Mouse (Mus musculus) MEL (cell line): Measurements from ENCODE around the gene Chst8. TPM values are rescaled to one million over a fixed set of nuclear protein-coding genes. Genes with fewer than 3 reads are reported as not detected.

Source experiments
- DNase-seq: peaks from one replicate; pipeline ENCODE4 v3.0.0; 2011; ENCODE audit warnings: low read depth, low spot score
- H3K27ac ChIP-seq: 2 replicates; pipeline ENCODE4 v1.5.1; 2012; ENCODE audit warnings: low read depth, mild to moderate bottlenecking, control low read depth, low read length, moderate library complexity; ENCODE audit not compliant: control insufficient read depth
- H3K27me3 ChIP-seq, 2 experiments: fragments of 150-350 bp in 1 of 2; sonication (generic) in 1 of 2; 2 replicates each; pipeline ENCODE4 v1.6.1; 2012; ENCODE audit warnings: low read length in 2 of 2, mild to moderate bottlenecking in 2 of 2, improper control_type of control experiment in 1 of 2, moderate library complexity in 1 of 2; ENCODE audit not compliant: insufficient read depth in 2 of 2, control insufficient read depth in 1 of 2
- H3K36me3 ChIP-seq, 2 experiments: 2 replicates each; pipeline ENCODE4 v1.6.1; 2012 to 2014; ENCODE audit warnings: low read length in 2 of 2, improper control_type of control experiment in 1 of 2, inconsistent platforms in 1 of 2, mild to moderate bottlenecking in 1 of 2; ENCODE audit not compliant: insufficient read depth in 2 of 2, control insufficient read depth in 1 of 2
- H3K4me1 ChIP-seq, 2 experiments: fragments of 150-350 bp in 1 of 2; sonication (generic) in 1 of 2; 2 replicates each; pipeline ENCODE4 v1.6.1; 2012; ENCODE audit warnings: low read length in 2 of 2, improper control_type of control experiment in 1 of 2, mild to moderate bottlenecking in 1 of 2; ENCODE audit not compliant: insufficient read depth in 2 of 2, control insufficient read depth in 1 of 2
- H3K4me3 ChIP-seq, 2 experiments: fragments of 150-350 bp in 1 of 2; sonication (generic) in 1 of 2; 2 replicates each; pipeline ENCODE4 v1.5.1; 2012; ENCODE audit warnings: low read depth in 2 of 2, low read length in 2 of 2, mild to moderate bottlenecking in 2 of 2, moderate library complexity in 2 of 2, control low read depth in 1 of 2, improper control_type of control experiment in 1 of 2; ENCODE audit not compliant: control insufficient read depth in 1 of 2, insufficient read depth in 1 of 2
- H3K79me2 ChIP-seq: 2 replicates; pipeline ENCODE4 v1.6.1; 2012; ENCODE audit warnings: mild to moderate bottlenecking, low read length, moderate library complexity; ENCODE audit not compliant: control insufficient read depth, poor library complexity, insufficient read depth
- H3K9ac ChIP-seq: 2 replicates; pipeline ENCODE4 v1.6.1; 2012; ENCODE audit warnings: low read depth, mild to moderate bottlenecking, control low read depth, low read length, moderate library complexity; ENCODE audit not compliant: control insufficient read depth, poor library complexity, severe bottlenecking
- H3K9me3 ChIP-seq: fragments of 150-350 bp; sonication (generic); replicated peaks from 2 replicates; pipeline ENCODE4 v1.6.1; 2012; ENCODE audit warnings: mild to moderate bottlenecking, low read length, improper control_type of control experiment, moderate library complexity; ENCODE audit not compliant: insufficient read depth
- BHLHE40 ChIP-seq: IDR thresholded peaks from 2 replicates; pipeline ENCODE4 v1.6.1; 2012; ENCODE audit warnings: low read depth, mild to moderate bottlenecking, inconsistent platforms, low read length, improper control_type of control experiment, borderline replicate concordance
- CHD1 ChIP-seq: IDR thresholded peaks from 2 replicates; pipeline ENCODE4 v1.6.1; 2012; ENCODE audit warnings: low read depth, mild to moderate bottlenecking, inconsistent platforms, low read length, improper control_type of control experiment
- CTCF ChIP-seq, 3 experiments: IDR thresholded peaks in 2 of 3; conservative IDR thresholded peaks in 1 of 3; 2 replicates each; pipeline ENCODE4 v1.5.1; 2011 to 2012; ENCODE audit warnings: low read length in 3 of 3, low read depth in 2 of 3, mild to moderate bottlenecking in 2 of 3, improper control_type of control experiment in 1 of 3, inconsistent platforms in 1 of 3, mixed read lengths in 1 of 3, moderate library complexity in 1 of 3; ENCODE audit not compliant: control insufficient read depth in 1 of 3, insufficient read depth in 1 of 3, poor library complexity in 1 of 3, severe bottlenecking in 1 of 3
- ELF1 ChIP-seq: IDR thresholded peaks from 2 replicates; pipeline ENCODE4 v1.6.1; 2014; ENCODE audit warnings: low read depth, mild to moderate bottlenecking, inconsistent platforms, low read length, improper control_type of control experiment, moderate library complexity
- ETS1 ChIP-seq: IDR thresholded peaks from 2 replicates; pipeline ENCODE4 v1.6.1; 2012; ENCODE audit warnings: low read depth, mild to moderate bottlenecking, inconsistent platforms, low read length, improper control_type of control experiment, moderate library complexity
- GATA1 ChIP-seq: IDR thresholded peaks from 2 replicates; pipeline ENCODE4 v1.6.1; 2011; ENCODE audit warnings: low read depth, low read length, improper control_type of control experiment
- KAT2A ChIP-seq: conservative IDR thresholded peaks from 2 replicates; pipeline ENCODE4 v1.6.1; 2012; ENCODE audit warnings: low read depth, low read length, improper control_type of control experiment, inconsistent platforms
- MEF2A ChIP-seq: IDR thresholded peaks from 2 replicates; pipeline ENCODE4 v1.6.1; 2014; ENCODE audit warnings: low read depth, mild to moderate bottlenecking, inconsistent platforms, low read length, improper control_type of control experiment; ENCODE audit not compliant: poor library complexity, insufficient replicate concordance, severe bottlenecking; ENCODE audit errors: extremely low read depth
- MXI1 ChIP-seq: IDR thresholded peaks from 2 replicates; pipeline ENCODE4 v1.6.1; 2011; ENCODE audit warnings: mild to moderate bottlenecking, low read depth, low read length, improper control_type of control experiment
- MYB ChIP-seq: IDR thresholded peaks from 2 replicates; pipeline ENCODE4 v1.6.1; 2011; ENCODE audit warnings: mild to moderate bottlenecking, low read depth, low read length, improper control_type of control experiment
- MYC ChIP-seq: IDR thresholded peaks from 2 replicates; pipeline ENCODE4 v1.6.1; 2011; ENCODE audit warnings: low read depth, mild to moderate bottlenecking, low read length, improper control_type of control experiment, moderate library complexity
- NRF1 ChIP-seq: IDR thresholded peaks from 2 replicates; pipeline ENCODE4 v1.6.1; 2014; ENCODE audit warnings: low read depth, mild to moderate bottlenecking, inconsistent platforms, low read length, improper control_type of control experiment, moderate library complexity; ENCODE audit not compliant: poor library complexity, insufficient read depth, severe bottlenecking
- POLR2AphosphoS2 ChIP-seq: IDR thresholded peaks from 2 replicates; pipeline ENCODE4 v1.6.1; 2011; ENCODE audit warnings: low read length, improper control_type of control experiment
- RAD21 ChIP-seq: IDR thresholded peaks from 2 replicates; pipeline ENCODE4 v1.6.1; 2011; ENCODE audit warnings: mild to moderate bottlenecking, low read depth, low read length, improper control_type of control experiment
- SIN3A ChIP-seq: IDR thresholded peaks from 2 replicates; pipeline ENCODE4 v1.6.1; 2012; ENCODE audit warnings: low read length, improper control_type of control experiment, inconsistent platforms
- SMC3 ChIP-seq: IDR thresholded peaks from 2 replicates; pipeline ENCODE4 v1.6.1; 2011; ENCODE audit warnings: low read depth, low read length, improper control_type of control experiment
- TAL1 ChIP-seq: IDR thresholded peaks from 2 replicates; pipeline ENCODE4 v1.6.1; 2012; ENCODE audit warnings: mild to moderate bottlenecking, inconsistent platforms, low read length, moderate library complexity, mixed read lengths
- UBTF ChIP-seq: IDR thresholded peaks from 2 replicates; pipeline ENCODE4 v1.6.1; 2012; ENCODE audit warnings: low read depth, mild to moderate bottlenecking, inconsistent platforms, low read length, improper control_type of control experiment, moderate library complexity, borderline replicate concordance; ENCODE audit not compliant: insufficient read depth
- ZMIZ1 ChIP-seq: IDR thresholded peaks from 2 replicates; pipeline ENCODE4 v1.6.1; 2012; ENCODE audit warnings: low read depth, mild to moderate bottlenecking, inconsistent platforms, low read length, improper control_type of control experiment, moderate library complexity
- polyA plus RNA-seq, 2 experiments: library from polyadenylated mRNA; stranded (reverse) in 1 of 2; unstranded in 1 of 2; fragments of >175 nt in 1 of 2; fragments of >200 nt in 1 of 2; gene quantifications; 2 replicates each; pipeline versions ENCODE4 v1.2.1 to v1.2.4; 2012; ENCODE audit warnings: low replicate concordance in 2 of 2, low read depth in 1 of 2; ENCODE audit not compliant: insufficient read length in 2 of 2, insufficient read depth in 1 of 2, missing spikeins in 1 of 2
- total RNA-seq: library from RNA; depleted of rRNA; stranded (reverse); fragments of 300-350 nt; gene quantifications from 2 replicates; pipeline ENCODE4 v1.2.3, GENCODE M21; 2012

Chst8 gene
- total and polyA plus RNA-seq, 3 experiments, result not detected

GRCm38 (mm10) chr7:34719599-34719998 lies 92.9 kb downstream of the Chst8 start:
- Histone ChIP-seq H3K36me3 (no peaks in the 10 kb centered on the region), H3K79me2 (no peaks in the 10 kb centered on the region), H3K9me3 (no peaks in the 10 kb centered on the region), H3K4me1 (no peaks in the 10 kb centered on the region), H3K4me3 (no peak overlapping the region), H3K27ac (no peak overlapping the region), H3K9ac (no peak overlapping the region), H3K27me3 (no peaks in the 10 kb centered on the region)
- peak; percentile 4 for DNase-seq
- no peak for TF ChIP-seq MEF2A
- peak; percentile 8 to 47 (median 24); a peak in 4 of 6 replicates for TF ChIP-seq CTCF (IDR thresholded peaks at IDR 0.05 in 2 of 3, conservative IDR thresholded peaks at IDR 0.05 in 1 of 3; ENCODE audit: control insufficient read depth in 1 of 3, insufficient read depth in 1 of 3, low read depth in 2 of 3, low read length in 3 of 3, poor library complexity in 1 of 3, severe bottlenecking in 1 of 3)
- peak; percentile 11; the same call in 1 of the 2 replicates for TF ChIP-seq RAD21
- no peak for TF ChIP-seq CHD1
- no peak for TF ChIP-seq GATA1
- TF ChIP-seq NRF1, result no peak
- TF ChIP-seq POLR2AphosphoS2, result no peak
- TF ChIP-seq MYC, result no peak
- no peak for TF ChIP-seq ZMIZ1
- no peak for TF ChIP-seq MYB
- TF ChIP-seq SMC3, result peak; percentile 16; the same call in 1 of the 2 replicates

- no peaks in the 10 kb centered on the region for H3K27me3 ChIP-seq
- H3K9ac ChIP-seq, result no peak overlapping the region
- H3K79me2 ChIP-seq, result no peaks in the 10 kb centered on the region
- H3K4me3 ChIP-seq, result no peak overlapping the region
- H3K4me1 ChIP-seq, result no peaks in the 10 kb centered on the region
- DNase-seq, result no peak
- TF ChIP-seq SIN3A (no peak), ETS1 (no peak), NRF1 (no peak), TAL1 (no peak), UBTF (no peak), BHLHE40 (no peak), ELF1 (no peak), MXI1 (no peak), KAT2A (no peak), CHD1 (no peak)
- no peaks in the 10 kb centered on the region for H3K36me3 ChIP-seq
- no peak overlapping the region for H3K27ac ChIP-seq
- H3K9me3 ChIP-seq, result no peaks in the 10 kb centered on the region
Measured at GRCm38 (mm10) chr7:34718651-34719050, 93.9 kb downstream of the Chst8 start.
